Mouse (Mus musculus): ENCODE measurements around the gene Pga5.

GRCm38 (mm10) chr19:10665499-10665898 lies 12.4 kb downstream of the Pga5 start:
- TF ChIP-seq EP300 (IDR thresholded peaks at IDR 0.05; ENCODE audit: insufficient read depth, low read depth, low read length) (no peak), POLR2A (IDR thresholded peaks at IDR 0.05; ENCODE audit: insufficient read depth, low read length) (no peak)
